Mouse (Mus musculus): ENCODE measurements around the gene Tgfb2. TPM values are rescaled to one million over a fixed set of nuclear protein-coding genes. Genes with fewer than 3 reads are reported as not detected.

Gene Tgfb2
- total RNA-seq, 2 experiments from 2014 or later: 4.2 to 8.1 TPM

- intact Hi-C loops (cut with DNase I): no loop called here
- no peak for DNase-seq
These were observed 117.6 kb downstream of the Tgfb2 start for GRCm38 (mm10) chr1:186588226-186588625.

DNA sequence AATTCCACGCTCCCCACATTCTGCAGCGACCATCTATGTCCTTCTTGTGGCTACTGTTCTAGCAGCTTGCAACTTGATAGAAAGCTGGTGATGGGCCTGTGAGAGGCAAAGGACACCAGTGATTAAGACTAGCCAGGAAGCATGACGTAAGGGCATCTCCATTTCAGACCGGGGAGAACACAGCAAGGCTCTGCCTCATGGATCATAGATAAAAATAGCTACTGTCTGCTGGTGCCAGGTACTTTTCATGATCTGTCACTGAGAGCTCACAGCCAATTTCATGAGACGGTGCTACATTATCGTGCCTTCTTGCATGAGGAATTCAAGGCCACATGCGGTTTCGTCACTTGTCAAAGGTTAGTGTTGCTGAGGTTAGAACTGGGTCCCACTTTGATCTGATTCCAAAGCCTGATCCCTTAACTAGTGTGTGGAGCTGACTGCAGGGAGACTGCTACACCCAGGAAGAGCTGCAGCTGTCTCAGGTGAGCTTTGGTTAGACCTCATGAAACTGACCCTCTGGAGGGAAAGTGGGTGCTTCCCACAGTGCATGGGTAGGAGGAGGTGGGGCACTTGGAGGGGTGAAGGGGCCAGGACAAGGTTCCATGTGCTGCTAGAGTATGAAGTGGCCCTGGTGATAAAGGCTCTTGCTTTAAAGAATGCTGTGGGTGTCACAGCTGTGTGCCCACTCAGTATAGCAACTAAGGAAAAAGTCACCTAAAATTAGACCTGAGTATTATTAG is 118.6 kb downstream of the Tgfb2 start:
- peak; percentile 20 to 45 for DNase-seq
- intact Hi-C loops (cut with DNase I): no loop called here

DNA sequence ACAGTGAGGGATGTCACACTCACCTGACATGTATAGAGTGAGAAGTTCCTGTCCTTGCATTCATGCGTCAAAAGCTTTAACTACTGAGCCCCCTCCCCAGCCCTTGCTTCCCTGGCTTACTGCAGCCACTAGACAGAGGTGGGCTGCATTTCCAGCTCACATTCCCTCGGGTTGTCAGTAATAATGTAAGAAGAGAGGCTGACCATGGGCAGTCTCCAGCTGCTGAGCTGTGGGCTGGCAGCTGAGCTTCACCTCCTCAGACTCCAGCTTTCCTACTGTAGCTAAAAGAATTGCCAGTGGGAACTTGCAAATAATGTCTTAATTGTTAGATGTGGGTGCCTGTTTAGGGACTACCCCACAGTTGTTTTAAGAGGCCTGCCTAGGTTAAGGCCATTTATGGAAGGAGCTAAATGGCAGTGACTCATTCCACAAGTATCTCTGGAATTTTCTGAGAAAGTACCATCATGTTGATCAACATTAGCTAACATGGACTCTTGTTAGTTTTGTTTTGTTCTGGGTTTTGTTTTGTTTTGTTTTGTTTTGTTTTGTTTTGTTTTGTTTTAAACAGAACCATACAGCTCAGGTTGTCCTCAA is 120.1 kb downstream of the Tgfb2 start:
- DNase-seq: no peak
- intact Hi-C loops (cut with DNase I): no loop called here

- intact Hi-C loops (cut with DNase I): no loop called here
- DNase-seq: no peak
These were observed 121.9 kb downstream of the Tgfb2 start for GRCm38 (mm10) chr1:186583933-186584332.

GRCm38 (mm10) chr1:186582113-186582512 is 123.7 kb downstream of the Tgfb2 start:
- DNase-seq: no peak
- intact Hi-C loops (cut with DNase I): no loop called here

DNA sequence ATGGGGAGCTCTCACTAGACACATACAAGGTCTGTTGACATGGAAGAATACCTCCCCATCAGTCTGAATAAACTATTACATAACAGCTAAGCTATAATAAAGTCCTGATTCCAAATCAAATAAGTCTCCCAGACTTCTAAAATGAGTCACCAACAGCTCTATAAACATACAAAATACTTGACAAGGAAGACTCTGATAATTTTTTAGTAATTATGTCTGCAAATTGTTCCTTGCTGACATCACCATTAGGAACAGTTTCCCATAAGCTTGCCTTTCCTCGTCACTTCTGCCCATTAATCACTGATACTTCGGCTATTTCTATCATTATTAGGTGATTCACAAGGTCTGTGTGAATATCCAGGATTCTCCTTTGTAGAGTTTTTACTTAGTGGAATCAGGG is 124.1 kb downstream of the Tgfb2 start:
- DNase-seq: no peak
- intact Hi-C loops (cut with DNase I): no loop called here

DNA sequence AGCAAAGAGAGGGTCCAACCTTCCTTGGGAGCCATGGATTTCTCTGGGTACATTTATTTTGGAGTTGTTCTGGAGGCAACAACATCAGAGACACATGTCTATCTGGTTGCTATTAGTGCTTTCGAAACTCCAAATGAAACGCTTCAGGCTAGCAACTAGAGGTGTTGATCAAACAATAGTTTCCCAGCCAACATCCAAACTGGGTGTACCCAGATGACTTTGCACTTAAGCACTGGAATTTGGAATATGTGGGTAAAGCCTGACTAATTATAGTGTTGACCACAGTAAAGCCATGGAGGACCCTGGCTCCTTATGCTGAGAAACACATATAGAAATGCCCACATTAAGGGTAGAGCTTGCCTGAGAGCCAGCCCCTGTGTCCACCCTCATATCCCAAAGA is 124.7 kb downstream of the Tgfb2 start:
- intact Hi-C loops (cut with DNase I): no loop called here
- DNase-seq: peak in 1 of 2 experiments; percentile 28

- intact Hi-C loops (cut with DNase I): no loop called here
- no peak for DNase-seq
These were observed 128.5 kb downstream of the Tgfb2 start for GRCm38 (mm10) chr1:186577302-186577701.

GRCm38 (mm10) chr1:186575629-186576028 is 130.2 kb downstream of the Tgfb2 start:
- DNase-seq: no peak
- intact Hi-C loops (cut with DNase I): no loop called here

GRCm38 (mm10) chr1:186575074-186575473 is 130.7 kb downstream of the Tgfb2 start:
- DNase-seq: no peak
- intact Hi-C loops (cut with DNase I): no loop called here

Other genes starting within 250 kb of the Tgfb2 start
- gene Rrp15, start 43.4 kb upstream of the Tgfb2 start, total RNA-seq (2021): 1 to 10 TPM; 9.0 to 9.7 TPM

Measured in heart, postnatal 36 days (tissue).